Mouse (Mus musculus): ENCODE results near the gene Galnt2. TPM values are rescaled to one million over a fixed set of nuclear protein-coding genes. Genes with fewer than 3 reads are reported as not detected.

Gene Galnt2
- polyA plus RNA-seq, 1 experiment from 2014 or later, result 43.7 TPM

- H3K9me3 ChIP-seq (replicated peaks), result no peaks in the 10 kb centered on the region
- DNase-seq (ENCODE audit: low spot score), result no peak
- 83% methylated on average over 1 of the region's 1 CpGs for WGBS
- no peak overlapping the region for H3K27ac ChIP-seq
- H3K36me3 ChIP-seq, result peaks cover 21% of the 10 kb centered on the region
- H3K4me3 ChIP-seq, result no peak overlapping the region
- H3K27me3 ChIP-seq (ENCODE audit: low read depth, poor library complexity, severe bottlenecking), result no peaks in the 10 kb centered on the region
- peaks cover 10% of the 10 kb centered on the region for H3K4me1 ChIP-seq
These were observed 116.9 kb downstream of the Galnt2 start for GRCm38 (mm10) chr8:124348087-124348486.

- Histone ChIP-seq H3K36me3 (peaks cover 6% of the 10 kb centered on the region), H3K4me1 (peaks cover 10% of the 10 kb centered on the region), H3K27me3 (ENCODE audit: low read depth, poor library complexity, severe bottlenecking) (no peaks in the 10 kb centered on the region), H3K9me3 (replicated peaks) (no peaks in the 10 kb centered on the region), H3K4me3 (no peak overlapping the region), H3K27ac (no peak overlapping the region)
- DNase-seq (ENCODE audit: low spot score), result peak; percentile 89
- WGBS, result 40% methylated on average over 7 of the region's 7 CpGs
These were observed 118.5 kb downstream of the Galnt2 start for GRCm38 (mm10) chr8:124349663-124350062.

- Histone ChIP-seq H3K9me3 (replicated peaks) (no peaks in the 10 kb centered on the region), H3K27me3 (ENCODE audit: low read depth, poor library complexity, severe bottlenecking) (no peaks in the 10 kb centered on the region), H3K4me3 (no peak overlapping the region), H3K27ac (no peak overlapping the region), H3K4me1 (peaks cover 7% of the 10 kb centered on the region), H3K36me3 (no peaks in the 10 kb centered on the region)
- no peak for DNase-seq (ENCODE audit: low spot score)
- 71% methylated on average over 5 of the region's 5 CpGs for WGBS
These were observed 120.4 kb downstream of the Galnt2 start for GRCm38 (mm10) chr8:124351636-124352035.

GRCm38 (mm10) chr8:124360911-124361310 lies 129.7 kb downstream of the Galnt2 start:
- Histone ChIP-seq H3K4me3 (no peak overlapping the region), H3K27me3 (ENCODE audit: low read depth, poor library complexity, severe bottlenecking) (no peaks in the 10 kb centered on the region), H3K27ac (no peak overlapping the region), H3K4me1 (no peaks in the 10 kb centered on the region), H3K9me3 (replicated peaks) (no peaks in the 10 kb centered on the region), H3K36me3 (no peaks in the 10 kb centered on the region)
- DNase-seq (ENCODE audit: low spot score), result no peak
- WGBS, result 76% methylated on average over 3 of the region's 3 CpGs

- WGBS, result 81% methylated on average over 11 of the region's 11 CpGs
- Histone ChIP-seq H3K36me3 (no peaks in the 10 kb centered on the region), H3K9me3 (replicated peaks) (no peaks in the 10 kb centered on the region), H3K4me3 (no peak overlapping the region), H3K27me3 (ENCODE audit: low read depth, poor library complexity, severe bottlenecking) (no peaks in the 10 kb centered on the region), H3K4me1 (no peaks in the 10 kb centered on the region), H3K27ac (no peak overlapping the region)
- DNase-seq (ENCODE audit: low spot score), result no peak
These were observed 130.7 kb downstream of the Galnt2 start for GRCm38 (mm10) chr8:124361773-124362427.

GRCm38 (mm10) chr8:124362589-124362988 lies 131.4 kb downstream of the Galnt2 start:
- no peak for DNase-seq (ENCODE audit: low spot score)
- 82% methylated on average over 7 of the region's 7 CpGs for WGBS
- Histone ChIP-seq H3K27ac (no peak overlapping the region), H3K9me3 (replicated peaks) (no peaks in the 10 kb centered on the region), H3K4me1 (no peaks in the 10 kb centered on the region), H3K27me3 (ENCODE audit: low read depth, poor library complexity, severe bottlenecking) (no peaks in the 10 kb centered on the region), H3K4me3 (no peak overlapping the region), H3K36me3 (no peaks in the 10 kb centered on the region)

- WGBS, result 93% methylated on average over 15 of the region's 15 CpGs
These were observed 132.1 kb downstream of the Galnt2 start for GRCm38 (mm10) chr8:124363337-124363736.

GRCm38 (mm10) chr8:124368213-124368612 lies 137.0 kb downstream of the Galnt2 start:
- Histone ChIP-seq H3K27ac (no peak overlapping the region), H3K9me3 (replicated peaks) (no peaks in the 10 kb centered on the region), H3K36me3 (no peaks in the 10 kb centered on the region), H3K27me3 (ENCODE audit: low read depth, poor library complexity, severe bottlenecking) (no peaks in the 10 kb centered on the region), H3K4me1 (no peaks in the 10 kb centered on the region), H3K4me3 (no peak overlapping the region)
- DNase-seq (ENCODE audit: low spot score), result peak; percentile 78
- 22% methylated on average over 8 of the region's 8 CpGs for WGBS

More at GRCm38 (mm10) chr8:124363337-124363736, 132.1 kb downstream of the Galnt2 start:
- Histone ChIP-seq H3K4me1 (no peaks in the 10 kb centered on the region), H3K36me3 (no peaks in the 10 kb centered on the region), H3K27ac (no peak overlapping the region), H3K9me3 (replicated peaks) (no peaks in the 10 kb centered on the region), H3K4me3 (no peak overlapping the region), H3K27me3 (ENCODE audit: low read depth, poor library complexity, severe bottlenecking) (no peaks in the 10 kb centered on the region)
- DNase-seq (ENCODE audit: low spot score), result no peak

- 82% methylated on average over 17 of the region's 17 CpGs for WGBS
- Histone ChIP-seq H3K36me3 (no peaks in the 10 kb centered on the region), H3K9me3 (replicated peaks) (no peaks in the 10 kb centered on the region), H3K27me3 (ENCODE audit: low read depth, poor library complexity, severe bottlenecking) (no peaks in the 10 kb centered on the region), H3K4me3 (no peak overlapping the region), H3K27ac (no peak overlapping the region), H3K4me1 (no peaks in the 10 kb centered on the region)
- DNase-seq (ENCODE audit: low spot score), result no peak
These were observed 139.4 kb downstream of the Galnt2 start for GRCm38 (mm10) chr8:124370422-124371183.

GRCm38 (mm10) chr8:124371410-124372123 lies 140.4 kb downstream of the Galnt2 start:
- H3K36me3 ChIP-seq, result no peaks in the 10 kb centered on the region
- H3K4me3 ChIP-seq, result no peak overlapping the region
- no peak for DNase-seq (ENCODE audit: low spot score)
- H3K9me3 ChIP-seq (replicated peaks), result no peaks in the 10 kb centered on the region
- 93% methylated on average over 23 of the region's 23 CpGs for WGBS
- H3K27ac ChIP-seq, result no peak overlapping the region
- H3K27me3 ChIP-seq (ENCODE audit: low read depth, poor library complexity, severe bottlenecking), result no peaks in the 10 kb centered on the region
- no peaks in the 10 kb centered on the region for H3K4me1 ChIP-seq

- Histone ChIP-seq H3K27ac (no peak overlapping the region), H3K4me1 (no peaks in the 10 kb centered on the region), H3K9me3 (replicated peaks) (no peaks in the 10 kb centered on the region), H3K36me3 (no peaks in the 10 kb centered on the region), H3K4me3 (no peak overlapping the region), H3K27me3 (ENCODE audit: low read depth, poor library complexity, severe bottlenecking) (no peaks in the 10 kb centered on the region)
- WGBS, result 93% methylated on average over 5 of the region's 5 CpGs
- no peak for DNase-seq (ENCODE audit: low spot score)
These were observed 142.6 kb downstream of the Galnt2 start for GRCm38 (mm10) chr8:124373753-124374152.

GRCm38 (mm10) chr8:124375168-124375567 lies 144.0 kb downstream of the Galnt2 start:
- DNase-seq (ENCODE audit: low spot score), result no peak
- 84% methylated on average over 6 of the region's 6 CpGs for WGBS

GRCm38 (mm10) chr8:124375727-124376126 lies 144.5 kb downstream of the Galnt2 start:
- DNase-seq (ENCODE audit: low spot score), result no peak
- Histone ChIP-seq H3K27ac (no peak overlapping the region), H3K4me1 (no peaks in the 10 kb centered on the region), H3K27me3 (ENCODE audit: low read depth, poor library complexity, severe bottlenecking) (no peaks in the 10 kb centered on the region), H3K4me3 (no peak overlapping the region), H3K36me3 (no peaks in the 10 kb centered on the region), H3K9me3 (replicated peaks) (no peaks in the 10 kb centered on the region)
- WGBS, result 86% methylated on average over 9 of the region's 9 CpGs

More at GRCm38 (mm10) chr8:124375168-124375567, 144.0 kb downstream of the Galnt2 start:
- Histone ChIP-seq H3K36me3 (no peaks in the 10 kb centered on the region), H3K9me3 (replicated peaks) (no peaks in the 10 kb centered on the region), H3K27ac (no peak overlapping the region), H3K4me3 (no peak overlapping the region), H3K27me3 (ENCODE audit: low read depth, poor library complexity, severe bottlenecking) (no peaks in the 10 kb centered on the region), H3K4me1 (no peaks in the 10 kb centered on the region)
